8 mouse cellular contexts compared by ENCODE assay signal in the genomic region with DNA sequence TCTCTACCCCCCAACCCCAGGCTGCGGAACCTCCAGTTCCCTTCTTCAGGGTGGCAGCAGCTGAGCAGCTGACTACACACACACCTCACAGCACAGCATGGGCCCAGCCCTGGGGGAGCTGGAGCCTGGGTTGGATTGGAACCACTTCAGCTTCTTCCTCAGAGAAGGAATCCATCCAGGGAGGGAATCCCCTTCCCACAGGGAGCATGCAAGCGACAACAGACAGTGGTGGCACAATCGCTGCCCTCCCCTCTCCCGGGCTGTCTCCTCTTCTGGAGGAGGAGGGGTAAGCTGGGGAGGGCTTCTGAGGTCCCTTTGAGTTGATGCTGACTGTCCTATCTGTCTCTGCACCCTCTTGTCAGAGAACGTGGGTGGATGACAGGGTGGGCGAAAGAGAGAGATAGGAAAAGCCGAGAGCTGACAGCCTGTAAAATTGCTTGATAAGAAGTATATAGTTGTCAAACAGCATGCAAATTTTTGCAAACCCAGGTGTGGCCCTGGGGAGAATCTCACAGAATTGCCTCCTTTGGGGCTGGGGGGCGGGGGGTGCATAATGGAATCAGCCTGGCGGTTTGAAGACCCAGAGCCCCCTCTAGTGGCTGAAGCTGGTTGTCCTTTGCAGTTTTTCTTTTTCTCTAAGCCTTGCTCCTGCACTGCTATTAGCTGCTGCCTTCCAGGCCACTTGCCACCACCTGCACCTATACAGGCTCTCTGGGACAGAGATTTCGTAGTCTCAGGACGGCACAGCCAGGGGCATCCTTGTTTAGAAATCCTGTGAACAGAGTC. TPM values are rescaled to one million over a fixed set of nuclear protein-coding genes. Genes with fewer than 3 reads are reported as not detected.
DNase-seq lines count a peak whose midpoint lies in the region; ATAC-seq and TF ChIP-seq lines count a peak whose summit lies in the region.

No protein-coding gene starts in this region.

- no peak for TF ChIP-seq EP300 in CH12.LX (IDR thresholded peaks at IDR 0.05; ENCODE audit: low read length)

- no peak overlapping the region for H3K4me3 ChIP-seq in CH12.LX (replicated peaks in 1 of 3; ENCODE audit: low read depth in 2 of 3, low read length in 2 of 3, poor library complexity in 1 of 3)
- no peak overlapping the region for H3K4me3 ChIP-seq in lung, adult 2 months (replicated peaks; ENCODE audit: extremely low read depth, low read depth, low read length)
- H3K4me3 ChIP-seq in neural tube, embryonic 15.5 days (replicated peaks), result no peak overlapping the region

- DNase-seq in 3T3-L1 (ENCODE audit: low read depth, low spot score) (peak; percentile 73), CH12.LX (ENCODE audit: extremely low read depth) (peak; percentile 90)
- DNase-seq in cerebellum, adult 9-10 months, result peak; percentile 81
- peak; percentile 75 to 86 for DNase-seq in frontal cortex, postnatal 36 days (ENCODE audit: low spot score in 2 of 2)
- DNase-seq in kidney, postnatal 4 days, result peak; percentile 75 to 76
- DNase-seq in lung, adult 2 months, result peak; percentile 60
- DNase-seq in thymus, postnatal 36 days, result peak; percentile 73 to 81

- no peaks in the 10 kb centered on the region for H3K27me3 ChIP-seq in CH12.LX (replicated peaks)
- H3K27me3 ChIP-seq in neural tube, embryonic 15.5 days (replicated peaks), result 0 out of 2 replicates have a peak, but pooled peaks cover 3% of the 10 kb centered on the region

- dilution Hi-C loops in CH12.LX (cut with MboI; ENCODE audit: extremely low pct_ligation_motif_present, extremely low pct_unique_long_range_greater_than_20kb, low sequenced_read_pairs), result no loop called here

- H3K4me1 ChIP-seq in CH12.LX (ENCODE audit: control insufficient read depth in 1 of 2, insufficient read depth in 2 of 2), result peaks cover 4 to 59% of the 10 kb centered on the region in 2 experiments
- no peaks in the 10 kb centered on the region for H3K4me1 ChIP-seq in lung, adult 2 months (ENCODE audit: control insufficient read depth, insufficient read depth, low read length)
- H3K4me1 ChIP-seq in neural tube, embryonic 15.5 days, result peaks cover 27% of the 10 kb centered on the region

- no peak overlapping the region for H3K9ac ChIP-seq in CH12.LX (ENCODE audit: insufficient read depth, low read depth)
- H3K9ac ChIP-seq in neural tube, embryonic 15.5 days (replicated peaks), result no peak overlapping the region; the same call in 1 of the 2 replicates

- in situ Hi-C loops in CH12.LX (cut with MboI; ENCODE audit: low pct_ligation_motif_present, low pct_unique_long_range_greater_than_20kb, low sequenced_read_pairs), result loop anchor here (10.0 kb wide), 1 partner anchor 200 kb away; no protein-coding TSS in a partner anchor

- H3K79me2 ChIP-seq in CH12.LX (replicated peaks; ENCODE audit: control insufficient read depth, extremely low read depth, insufficient read depth, poor library complexity, severe bottlenecking), result no peaks in the 10 kb centered on the region

- 32% methylated on average over 11 of the region's 11 CpGs for WGBS in lung, adult 2 months
- WGBS in neural tube, embryonic 15.5 days, result 24% methylated on average over 11 of the region's 11 CpGs

- H3K4me2 ChIP-seq in CH12.LX (ENCODE audit: insufficient read depth, low read depth, poor library complexity, severe bottlenecking), result peak overlapping the region; percentile 16; the same call in 1 of the 2 replicates
- H3K4me2 ChIP-seq in neural tube, embryonic 15.5 days, result peak overlapping the region; percentile 43

- H3K9me3 ChIP-seq in CH12.LX (replicated peaks; ENCODE audit: low read length), result peaks cover 5% of the 10 kb centered on the region
- no peaks in the 10 kb centered on the region for H3K9me3 ChIP-seq in neural tube, embryonic 15.5 days (replicated peaks)

- TF ChIP-seq RAD21 in CH12.LX (IDR thresholded peaks at IDR 0.05; ENCODE audit: low read depth, low read length), result peak; percentile 96

- peak; percentile 47; the same call in 1 of the 2 replicates for ATAC-seq in neural tube, embryonic 15.5 days (ENCODE audit: low FRiP score)

- TF ChIP-seq CTCF in CH12.LX (conservative IDR thresholded peaks at IDR 0.05 in 1 of 2, IDR thresholded peaks at IDR 0.05 in 1 of 2; ENCODE audit: low read depth in 2 of 2, low read length in 2 of 2), result peak; percentile 61 to 95
- peak; percentile 38; the same call in 1 of the 2 replicates for TF ChIP-seq CTCF in lung, adult 2 months (IDR thresholded peaks at IDR 0.05; ENCODE audit: insufficient read depth, low read length)

- no peak overlapping the region for H3K27ac ChIP-seq in CH12.LX (ENCODE audit: insufficient read depth, low read depth)
- no peak overlapping the region for H3K27ac ChIP-seq in neural tube, embryonic 15.5 days (replicated peaks)

- H3K36me3 ChIP-seq in CH12.LX (replicated peaks in 1 of 2; ENCODE audit: control insufficient read depth in 1 of 2, insufficient read depth in 1 of 2, low read length in 1 of 2), result no peaks in the 10 kb centered on the region
- H3K36me3 ChIP-seq in neural tube, embryonic 15.5 days, result no peaks in the 10 kb centered on the region

- no peak for TF ChIP-seq POLR2A in CH12.LX (IDR thresholded peaks at IDR 0.05; ENCODE audit: low read depth, low read length)
- TF ChIP-seq POLR2A in lung, adult 2 months (IDR thresholded peaks at IDR 0.05; ENCODE audit: borderline replicate concordance, extremely low read depth, low read depth, low read length), result no peak

TF ChIP-seq in CH12.LX, 34 proteins besides CTCF, POLR2A, EP300 and RAD21:
- TF ChIP-seq CHD2 (IDR thresholded peaks at IDR 0.05; ENCODE audit: low read length) (peak; percentile 18; the same call in 1 of the 2 replicates), BHLHE40 (IDR thresholded peaks at IDR 0.05; ENCODE audit: low read depth, low read length) (no peak), MAX (IDR thresholded peaks at IDR 0.05; ENCODE audit: low read length) (no peak), MAZ (IDR thresholded peaks at IDR 0.05; ENCODE audit: low read depth, low read length) (peak; percentile 72; the same call in 1 of the 2 replicates), ZNF384 (IDR thresholded peaks at IDR 0.05; ENCODE audit: low read depth, low read length) (peak; percentile 13; the same call in 1 of the 2 replicates), ZMIZ1 (IDR thresholded peaks at IDR 0.05; ENCODE audit: low read depth, low read length) (no peak), KAT2A (IDR thresholded peaks at IDR 0.05; ENCODE audit: insufficient replicate concordance, low read length) (no peak), SMC3 (IDR thresholded peaks at IDR 0.05; ENCODE audit: low read depth, low read length) (peak; percentile 95), MEF2A (IDR thresholded peaks at IDR 0.05; ENCODE audit: borderline replicate concordance, low read depth, low read length) (peak; percentile 57; the same call in 1 of the 2 replicates), USF1 (IDR thresholded peaks at IDR 0.05; ENCODE audit: low read depth, low read length) (no peak), UBTF (IDR thresholded peaks at IDR 0.05; ENCODE audit: low read depth, low read length) (no peak), ZC3H11A (IDR thresholded peaks at IDR 0.05; ENCODE audit: low read depth, low read length) (peak; percentile 81)

RNA-seq across cellular contexts. Expression of gene Tnrc6b, which starts 16.8 kb away (rescaled TPM):
- total RNA-seq in CH12.LX (2012; rRNA removed) (16.1 and 16.2 TPM in 2 replicates), CH12.LX (2014; rRNA removed) (5.1 and 6.0 TPM in 2 replicates)
- polyA plus RNA-seq in CH12.LX (2012; ENCODE audit: insufficient read length, low read depth), result 15.0 and 17.1 TPM in 2 replicates
- polyA plus RNA-seq in lung, adult 2 months (2012; rRNA removed), result 16.6 TPM in 2 replicates
- 30.3 and 33.2 TPM in 2 replicates for polyA plus RNA-seq in neural tube, embryonic 15.5 days (2015; fragmentation: Nextera tagmentation; extraction: Ambion mirVana)

RNA-seq across cellular contexts. Expression of gene Fam83f, which starts 22.7 kb away (rescaled TPM):
- total RNA-seq in CH12.LX (2012; rRNA removed), result 0.04 and 0.08 TPM in 2 replicates
- 0.16 and 0.27 TPM in 2 replicates for total RNA-seq in CH12.LX (2014; rRNA removed)
- polyA plus RNA-seq in CH12.LX (2012; ENCODE audit: insufficient read length, low read depth), result 0.19 and 0.20 TPM in 2 replicates
- polyA plus RNA-seq in lung, adult 2 months (2012; rRNA removed), result 1.2 and 2.2 TPM in 2 replicates
- 0.23 and 2.4 TPM in 2 replicates for polyA plus RNA-seq in neural tube, embryonic 15.5 days (2015; fragmentation: Nextera tagmentation; extraction: Ambion mirVana)
